Mouse (Mus musculus) testis, adult 2 months (tissue): ENCODE data around the gene Sufu.

Source experiments
- CTCF ChIP-seq: fragments of 200-500 bp; IDR thresholded peaks from 2 replicates; pipeline ENCODE4 v1.5.1; 2012; ENCODE audit warnings: low read depth, mild to moderate bottlenecking, inconsistent platforms, low read length, moderate library complexity; ENCODE audit not compliant: control insufficient read depth, insufficient read depth, insufficient replicate concordance
- POLR2A ChIP-seq: fragments of 200-500 bp; IDR thresholded peaks from 2 replicates; pipeline ENCODE4 v1.6.1; 2012; ENCODE audit warnings: low read depth, mild to moderate bottlenecking, inconsistent platforms, low read length, moderate library complexity; ENCODE audit not compliant: control insufficient read depth

DNA sequence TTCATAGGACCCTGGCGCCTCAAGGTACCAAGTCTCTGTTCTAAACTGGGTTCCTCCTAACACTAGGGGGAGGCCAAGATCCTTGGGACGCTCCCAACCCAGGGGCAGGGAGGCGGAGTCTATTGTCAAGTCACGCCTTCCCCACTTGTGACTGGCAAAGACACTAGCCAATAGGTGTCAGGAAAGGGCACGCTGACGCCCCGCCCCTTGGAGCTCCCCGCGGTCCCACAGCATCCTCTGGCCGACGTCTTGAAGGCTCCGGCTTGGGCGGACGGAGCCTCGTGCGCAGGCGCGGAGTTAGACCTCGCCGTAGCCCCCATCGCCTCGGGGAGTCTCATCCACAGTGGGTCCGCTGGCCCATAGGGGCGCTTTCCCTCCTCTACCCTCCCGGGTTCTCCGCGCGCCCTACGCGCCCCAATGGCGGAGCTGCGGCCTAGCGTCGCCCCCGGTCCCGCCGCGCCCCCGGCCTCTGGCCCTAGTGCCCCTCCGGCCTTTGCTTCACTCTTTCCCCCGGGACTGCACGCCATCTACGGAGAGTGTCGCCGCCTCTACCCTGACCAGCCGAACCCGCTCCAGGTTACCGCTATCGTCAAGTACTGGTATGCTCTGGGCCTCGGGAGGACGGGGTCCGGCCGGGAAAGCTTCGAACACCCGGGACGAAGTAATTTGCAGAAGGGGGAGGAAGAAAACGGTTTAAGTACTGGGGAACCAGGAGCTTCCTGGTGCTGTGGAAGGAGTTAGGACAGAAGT lies at the start of gene Sufu:
- TF ChIP-seq CTCF (peak; percentile 79; the same call in 1 of the 2 replicates), POLR2A (peak; percentile 94)
